Mouse (Mus musculus) lung, embryonic 16.5 days (tissue): ENCODE results near the gene Gaa. TPM values are rescaled to one million over a fixed set of nuclear protein-coding genes. Genes with fewer than 3 reads are reported as not detected.
"Not testable (repeated sequence)": the region's sequence is repeated elsewhere in the genome, so short reads cannot be mapped to it uniquely, and the experiment has no call there.

Source experiments
- ATAC-seq: fragments of 200-750 bp; cut with Nextera tagmentation; 2 replicates; pipeline ENCODE4 v1.8.0; 2017; ENCODE audit warnings: low read depth, mild to moderate bottlenecking, moderate library complexity
- H3K27ac ChIP-seq: fragments of 300-500 bp; sonication (generic); 2 replicates; pipeline ENCODE4 v1.5.1; 2014; ENCODE audit warnings: mild to moderate bottlenecking, control low read depth, low read length
- H3K27me3 ChIP-seq: fragments of 300-500 bp; sonication (generic); 2 replicates; pipeline ENCODE4 v1.6.1; 2014; ENCODE audit warnings: low read depth, low read length, mixed read lengths; ENCODE audit not compliant: control insufficient read depth, insufficient read depth
- H3K36me3 ChIP-seq: fragments of 300-500 bp; sonication (generic); 2 replicates; pipeline ENCODE4 v1.6.1; 2014; ENCODE audit warnings: low read length; ENCODE audit not compliant: control insufficient read depth, insufficient read depth
- H3K4me1 ChIP-seq: fragments of 300-500 bp; sonication (generic); replicated peaks from 2 replicates; pipeline ENCODE4 v1.6.1; 2014; ENCODE audit warnings: low read length, mixed read lengths; ENCODE audit not compliant: control insufficient read depth, insufficient read depth
- H3K4me2 ChIP-seq: fragments of 300-500 bp; sonication (generic); 2 replicates; pipeline ENCODE4 v1.6.1; 2014; ENCODE audit warnings: low read depth, low read length, control low read depth
- H3K4me3 ChIP-seq: fragments of 300-500 bp; sonication (generic); 2 replicates; pipeline ENCODE4 v1.5.1; 2014; ENCODE audit warnings: mild to moderate bottlenecking, low read length, control low read depth
- H3K9ac ChIP-seq: fragments of 300-500 bp; sonication (generic); 2 replicates; pipeline ENCODE4 v1.6.1; 2014; ENCODE audit warnings: low read length, control low read depth
- H3K9me3 ChIP-seq: fragments of 300-500 bp; sonication (generic); 2 replicates; pipeline ENCODE4 v1.6.1; 2016; ENCODE audit warnings: low read length; ENCODE audit not compliant: control insufficient read depth
- WGBS: fragments of 180-500 bp; shearing (Covaris S2); extraction: QIAGEN DNeasy Blood & Tissue Kit; methylation state at CpG from one replicate; pipeline ENCODE4 v1.1.7; 2014; 5-methylcytosine and 5-hydroxymethylcytosine counted together
- polyA plus RNA-seq: library from polyadenylated mRNA; unstranded; fragments of >200 nt; fragmentation: Nextera tagmentation; extraction: Ambion mirVana; gene quantifications from 2 replicates; pipeline ENCODE4 v1.2.1, GENCODE M21; 2015

Gaa gene
- polyA plus RNA-seq, 1 experiment from 2014 or later: 77.7 TPM

DNA sequence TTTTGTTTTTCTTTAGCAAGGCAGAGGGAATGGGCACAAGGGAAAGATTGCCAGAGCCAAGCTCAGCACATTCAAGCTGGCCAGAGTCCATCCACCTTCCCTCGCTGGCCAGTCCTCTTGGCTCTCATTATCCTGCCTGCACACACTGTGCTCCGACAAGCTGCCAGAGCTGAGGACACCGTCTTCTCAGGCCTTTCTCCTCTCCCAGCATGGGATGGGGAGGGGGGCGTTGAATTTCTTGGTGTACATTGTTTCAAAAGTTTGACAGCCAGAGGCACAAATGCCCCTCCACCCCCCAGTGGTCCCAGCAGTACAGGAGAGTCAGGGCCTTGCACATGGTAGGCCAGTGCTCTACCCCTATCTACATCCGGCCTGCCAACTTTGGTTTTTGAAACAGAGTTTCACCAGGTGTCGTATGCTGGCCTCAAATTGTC is 429 bp upstream of the Gaa start:
- H3K4me3 ChIP-seq: peak overlapping the region; percentile 80; the same call in 1 of the 2 replicates
- H3K27me3 ChIP-seq: no peaks in the 10 kb centered on the region
- ATAC-seq: peak; percentile 13
- peak overlapping the region; percentile 13; the same call in 1 of the 2 replicates for H3K9ac ChIP-seq
- 43% methylated on average over 6 of the region's 6 CpGs for WGBS
- no peak overlapping the region for H3K27ac ChIP-seq
- H3K36me3 ChIP-seq: no peaks in the 10 kb centered on the region
- no peaks in the 10 kb centered on the region for H3K9me3 ChIP-seq
- H3K4me1 ChIP-seq: peaks cover 17% of the 10 kb centered on the region
- H3K4me2 ChIP-seq: peak overlapping the region; percentile 98

DNA sequence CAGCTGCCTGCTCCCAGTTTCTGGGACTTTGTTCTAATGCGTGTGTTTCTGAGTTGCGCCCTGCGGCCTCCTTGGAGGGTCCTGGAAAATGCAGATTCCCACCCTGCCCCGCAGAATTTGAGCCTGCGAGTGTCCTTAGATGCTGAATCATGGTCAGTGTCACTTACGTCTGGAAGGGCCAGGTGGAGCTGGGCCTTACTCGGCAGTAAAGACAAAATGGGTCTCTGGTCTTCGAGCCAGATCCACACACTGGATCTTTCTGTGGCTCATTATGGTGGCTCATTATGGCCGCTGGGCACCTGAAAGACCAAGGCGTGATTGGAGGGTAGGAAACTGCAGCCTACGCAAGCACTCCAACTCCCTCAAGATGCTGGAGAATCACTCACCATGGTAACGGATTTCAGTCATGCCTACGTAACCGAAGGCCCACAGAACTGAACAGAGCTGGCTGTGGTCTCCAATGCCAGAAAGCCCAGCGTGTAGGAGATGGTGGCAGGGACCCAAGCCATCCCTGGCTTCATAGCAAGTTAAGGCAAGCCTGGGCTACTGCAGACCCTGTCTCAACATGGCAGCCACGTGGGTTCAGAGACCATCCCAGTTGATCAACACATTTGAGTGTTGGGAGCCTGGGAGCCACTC is 989 bp downstream of the Gaa start:
- Histone ChIP-seq H3K9ac (peak overlapping the region; percentile 87), H3K9me3 (no peaks in the 10 kb centered on the region), H3K27ac (no peak overlapping the region), H3K4me3 (peak overlapping the region; percentile 80), H3K36me3 (peaks cover 5% of the 10 kb centered on the region), H3K4me2 (peak overlapping the region; percentile 98), H3K27me3 (no peaks in the 10 kb centered on the region), H3K4me1 (peaks cover 17% of the 10 kb centered on the region)
- no peak for ATAC-seq
- 68% methylated on average over 16 of the region's 16 CpGs for WGBS

DNA sequence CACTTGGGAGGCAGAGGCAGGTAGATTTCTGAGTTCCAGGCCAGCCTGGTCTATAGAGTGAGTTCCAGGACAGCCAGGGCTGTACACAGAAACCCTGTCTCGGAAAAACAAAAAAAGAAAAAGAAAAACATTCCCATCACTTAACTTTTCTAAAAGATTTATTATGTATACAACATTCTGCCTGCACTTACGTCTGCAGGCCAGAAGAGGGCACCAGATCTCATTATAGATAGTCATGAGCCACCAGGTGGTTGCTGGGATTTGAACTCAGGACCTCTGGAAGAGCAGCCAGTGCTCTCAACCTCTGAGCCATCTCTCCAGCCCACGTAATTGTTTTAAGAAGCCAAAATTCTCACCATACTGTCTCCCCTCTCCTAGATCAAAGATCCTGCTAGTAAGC is 4.8 kb downstream of the Gaa start:
- not testable (repeated sequence) for H3K27me3 ChIP-seq, H3K4me2 ChIP-seq, H3K4me3 ChIP-seq, H3K27ac ChIP-seq, H3K9me3 ChIP-seq, H3K9ac ChIP-seq, ATAC-seq
- H3K36me3 ChIP-seq: peaks cover 13% of the 10 kb centered on the region
- 74% methylated on average over 3 of the region's 3 CpGs for WGBS
- H3K4me1 ChIP-seq: peaks cover 14% of the 10 kb centered on the region

- Histone ChIP-seq H3K9ac (no peak overlapping the region), H3K4me3 (no peak overlapping the region), H3K4me2 (no peak overlapping the region), H3K27ac (no peak overlapping the region), H3K36me3 (peaks cover 13% of the 10 kb centered on the region), H3K27me3 (no peaks in the 10 kb centered on the region), H3K4me1 (peaks cover 10% of the 10 kb centered on the region), H3K9me3 (no peaks in the 10 kb centered on the region)
- ATAC-seq: no peak
- WGBS: 85% methylated on average over 8 of the region's 8 CpGs
Observed at GRCm38 (mm10) chr11:119273186-119273930, 5.7 kb downstream of the Gaa start.

- Histone ChIP-seq H3K27ac (no peak overlapping the region), H3K9ac (no peak overlapping the region), H3K4me1 (peaks cover 4% of the 10 kb centered on the region; the same call in 1 of the 2 replicates), H3K36me3 (peaks cover 6% of the 10 kb centered on the region), H3K4me2 (no peak overlapping the region), H3K27me3 (no peaks in the 10 kb centered on the region), H3K4me3 (no peak overlapping the region), H3K9me3 (no peaks in the 10 kb centered on the region)
- WGBS: 80% methylated on average over 15 of the region's 15 CpGs
- no peak for ATAC-seq
Observed at GRCm38 (mm10) chr11:119281030-119281429, 13.3 kb downstream of the Gaa start.

DNA sequence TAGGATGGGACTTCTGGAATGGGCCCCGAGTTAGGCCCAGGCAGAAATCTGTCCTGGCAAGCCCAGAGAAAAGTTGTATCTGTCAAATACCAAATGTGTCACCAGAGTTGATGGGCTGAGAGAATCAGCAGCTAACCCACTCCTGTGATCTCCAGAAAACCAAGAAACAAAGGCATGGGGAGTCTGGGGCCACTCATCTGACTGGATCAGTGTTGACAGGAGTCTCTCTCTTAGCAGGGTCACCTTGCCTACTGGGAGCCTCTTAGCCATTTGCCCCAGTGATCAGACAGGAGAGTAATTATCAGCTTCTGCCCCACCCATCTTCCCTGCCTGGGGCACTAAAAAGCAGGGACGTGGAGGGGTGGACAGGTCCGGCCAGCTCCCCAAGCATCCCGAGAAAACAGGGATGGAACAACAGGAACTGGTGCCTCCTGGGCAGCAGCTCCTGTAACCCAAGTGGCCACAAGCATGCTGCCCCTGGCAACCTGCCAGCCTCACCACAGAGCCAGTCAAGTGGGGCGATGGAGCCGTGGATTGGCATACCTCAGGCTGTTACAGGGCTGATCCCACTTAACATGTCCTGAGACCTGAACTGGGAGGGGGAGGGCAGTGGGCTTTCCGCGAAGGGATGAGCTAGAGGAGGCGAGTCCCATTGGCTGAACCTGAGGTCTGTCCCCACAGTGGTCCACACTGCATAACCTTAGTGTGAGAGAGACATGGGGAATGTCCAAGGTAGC is 18.3 kb downstream of the Gaa start:
- no peaks in the 10 kb centered on the region for H3K27me3 ChIP-seq
- peak overlapping the region; percentile 29; the same call in 1 of the 2 replicates for H3K27ac ChIP-seq
- H3K4me1 ChIP-seq: peaks cover 8% of the 10 kb centered on the region
- no peak overlapping the region for H3K4me2 ChIP-seq
- H3K9ac ChIP-seq: no peak overlapping the region; the same call in 1 of the 2 replicates
- WGBS: 43% methylated on average over 9 of the region's 9 CpGs
- no peaks in the 10 kb centered on the region for H3K9me3 ChIP-seq
- H3K4me3 ChIP-seq: no peak overlapping the region
- H3K36me3 ChIP-seq: peaks cover 38% of the 10 kb centered on the region
- peak; percentile 79 for ATAC-seq

- Histone ChIP-seq H3K27me3 (no peaks in the 10 kb centered on the region), H3K9me3 (no peaks in the 10 kb centered on the region), H3K27ac (no peak overlapping the region), H3K4me2 (no peak overlapping the region), H3K4me1 (peaks cover 8% of the 10 kb centered on the region), H3K4me3 (no peak overlapping the region), H3K9ac (no peak overlapping the region), H3K36me3 (peaks cover 50% of the 10 kb centered on the region)
- no peak for ATAC-seq
- 82% methylated on average over 20 of the region's 20 CpGs for WGBS
Observed at GRCm38 (mm10) chr11:119287207-119287992, 19.7 kb downstream of the Gaa start.

DNA sequence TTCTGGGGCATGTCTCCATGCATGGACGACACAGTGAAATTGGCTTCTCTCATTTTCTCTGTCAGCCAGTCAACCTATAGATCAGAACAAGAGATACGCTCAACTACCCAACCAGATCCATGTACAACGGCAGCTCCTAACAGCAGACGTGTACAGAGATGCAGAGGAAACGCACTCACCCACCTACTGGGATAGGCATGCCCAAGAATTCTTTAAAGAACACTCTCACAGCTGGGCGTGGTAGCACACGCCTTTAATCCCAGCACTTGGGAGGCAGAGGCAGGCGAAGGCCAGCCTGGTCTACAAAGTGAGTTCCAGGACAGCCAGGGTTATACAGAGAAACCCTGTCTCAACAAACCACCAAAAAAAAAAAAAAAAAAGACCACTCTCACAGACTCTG is 25.2 kb downstream of the Gaa start:
- peaks cover 80% of the 10 kb centered on the region for H3K36me3 ChIP-seq
- ATAC-seq, H3K9me3 ChIP-seq, H3K27me3 ChIP-seq, H3K4me2 ChIP-seq, H3K9ac ChIP-seq, H3K27ac ChIP-seq, H3K4me1 ChIP-seq, H3K4me3 ChIP-seq: not testable (repeated sequence)
- WGBS: 93% methylated on average over 8 of the region's 8 CpGs
